Mouse (Mus musculus): ENCODE measurements around the gene Tlcd2.
"Not testable (repeated sequence)": the region's sequence is repeated elsewhere in the genome, so short reads cannot be mapped to it uniquely, and the experiment has no call there.

Gene Tlcd2

GRCm38 (mm10) chr11:75449695-75450094 lies 11.8 kb upstream of the Tlcd2 start:
- no peak for DNase-seq (ENCODE audit: low read depth, low spot score)

- no peak for DNase-seq (ENCODE audit: low read depth, low spot score)
These were observed 11.1 kb upstream of the Tlcd2 start for GRCm38 (mm10) chr11:75450304-75450908.

- DNase-seq (ENCODE audit: low read depth, low spot score): no peak
These were observed 10.6 kb upstream of the Tlcd2 start for GRCm38 (mm10) chr11:75450936-75451335.

- DNase-seq (ENCODE audit: low read depth, low spot score): no peak
These were observed 9.4 kb upstream of the Tlcd2 start for GRCm38 (mm10) chr11:75452081-75452480.

GRCm38 (mm10) chr11:75452812-75453557 lies 8.5 kb upstream of the Tlcd2 start:
- no peak for DNase-seq (ENCODE audit: low read depth, low spot score)

- DNase-seq (ENCODE audit: low read depth, low spot score): peak; percentile 67
These were observed 7.3 kb upstream of the Tlcd2 start, which contains the start of gene Wdr81 for GRCm38 (mm10) chr11:75453991-75454930. Gene Wdr81, minus strand, starts transcription at chr11:75454717.

- DNase-seq (ENCODE audit: low read depth, low spot score): no peak
These were observed 6.3 kb upstream of the Tlcd2 start for GRCm38 (mm10) chr11:75455041-75455736.

GRCm38 (mm10) chr11:75455971-75456370 lies 5.5 kb upstream of the Tlcd2 start:
- DNase-seq (ENCODE audit: low read depth, low spot score): not testable (repeated sequence)

- DNase-seq (ENCODE audit: low read depth, low spot score): no peak
These were observed 5.1 kb upstream of the Tlcd2 start for GRCm38 (mm10) chr11:75456440-75456871.

- no peak for DNase-seq (ENCODE audit: low read depth, low spot score)
These were observed 3.3 kb upstream of the Tlcd2 start for GRCm38 (mm10) chr11:75458169-75458568.

GRCm38 (mm10) chr11:75458628-75459041 lies 2.9 kb upstream of the Tlcd2 start:
- DNase-seq (ENCODE audit: low read depth, low spot score): no peak

- DNase-seq (ENCODE audit: low read depth, low spot score): no peak
These were observed 2.3 kb upstream of the Tlcd2 start for GRCm38 (mm10) chr11:75459141-75459711.

- DNase-seq (ENCODE audit: low read depth, low spot score): no peak
These were observed 1.8 kb upstream of the Tlcd2 start for GRCm38 (mm10) chr11:75459751-75460102.

GRCm38 (mm10) chr11:75460103-75460843 lies 1.2 kb upstream of the Tlcd2 start:
- peak; percentile 46 for DNase-seq (ENCODE audit: low read depth, low spot score)

- no peak for DNase-seq (ENCODE audit: low read depth, low spot score)
These were observed 283 bp downstream of the Tlcd2 start for GRCm38 (mm10) chr11:75461743-75462252.

- no peak for DNase-seq (ENCODE audit: low read depth, low spot score)
These were observed 803 bp downstream of the Tlcd2 start for GRCm38 (mm10) chr11:75462253-75462783.

- no peak for DNase-seq (ENCODE audit: low read depth, low spot score)
These were observed 1.4 kb downstream of the Tlcd2 start for GRCm38 (mm10) chr11:75462865-75463336.

GRCm38 (mm10) chr11:75463624-75464023 lies 2.1 kb downstream of the Tlcd2 start:
- DNase-seq (ENCODE audit: low read depth, low spot score): no peak

GRCm38 (mm10) chr11:75464417-75464816 lies 2.9 kb downstream of the Tlcd2 start:
- no peak for DNase-seq (ENCODE audit: low read depth, low spot score)

GRCm38 (mm10) chr11:75465051-75465450 lies 3.5 kb downstream of the Tlcd2 start:
- DNase-seq (ENCODE audit: low read depth, low spot score): no peak
